15 mouse cellular contexts compared by ENCODE assay signal in genomic region chr16:23164443-23164842, GRCm38 (mm10). TPM values are rescaled to one million over a fixed set of nuclear protein-coding genes. Genes with fewer than 3 reads are reported as not detected.
DNase-seq lines count a peak whose midpoint lies in the region; ATAC-seq and TF ChIP-seq lines count a peak whose summit lies in the region.
"Had no signal": no experiment of that assay in that cellular context is flagged by ENCODE, and none has a peak within 500 bp of the region (broad histone marks: within the 10 kb centered on the region; RNA-seq: fewer than 3 reads in every experiment).

No protein-coding gene starts in this region.

- peak overlapping the region; percentile 37 for H3K27ac ChIP-seq in liver, adult 2 months (replicated peaks; ENCODE audit: insufficient read depth, low read depth, low read length)
- H3K27ac ChIP-seq in liver, embryonic 11.5 days (ENCODE audit: low read depth, low read length), result no peak overlapping the region; the same call in 1 of the 2 replicates
- H3K27ac ChIP-seq in brown adipose tissue, adult 24 weeks (replicated peaks; ENCODE audit: low read depth, low read length), result peak overlapping the region; percentile 97
- peak overlapping the region; percentile 19; the same call in 1 of the 2 replicates for H3K27ac ChIP-seq in heart, embryonic 12.5 days (ENCODE audit: poor library complexity, severe bottlenecking)
- H3K27ac ChIP-seq in kidney, embryonic 15.5 days, result peak overlapping the region; percentile 43
- H3K27ac ChIP-seq: limb, embryonic 13.5 days; macrophage; neural tube, embryonic 12.5 days had no signal

- H3K4me1 ChIP-seq in liver, adult 2 months (ENCODE audit: control insufficient read depth, insufficient read depth, low read length), result no peaks in the 10 kb centered on the region; the same call in 1 of the 2 replicates
- no peaks in the 10 kb centered on the region for H3K4me1 ChIP-seq in liver, embryonic 11.5 days (replicated peaks; ENCODE audit: control insufficient read depth, insufficient read depth, low read length)
- peaks cover 9% of the 10 kb centered on the region; the same call in 1 of the 2 replicates for H3K4me1 ChIP-seq in brown adipose tissue, adult 24 weeks (ENCODE audit: control insufficient read depth, insufficient read depth, insufficient read length, low read length)
- no peaks in the 10 kb centered on the region; the same call in 1 of the 2 replicates for H3K4me1 ChIP-seq in heart, embryonic 12.5 days (replicated peaks)
- no peaks in the 10 kb centered on the region for H3K4me1 ChIP-seq in kidney, embryonic 15.5 days
- H3K4me1 ChIP-seq: limb, embryonic 13.5 days; neural tube, embryonic 12.5 days had no signal

- WGBS in liver, adult 2 months, result 74% methylated on average over 6 of the region's 6 CpGs
- WGBS in liver, embryonic 11.5 days, result 45% methylated on average over 6 of the region's 6 CpGs
- 55% methylated on average over 6 of the region's 6 CpGs for WGBS in heart, embryonic 12.5 days
- WGBS in kidney, embryonic 15.5 days, result 65% methylated on average over 6 of the region's 6 CpGs

- H3K4me2 ChIP-seq in liver, embryonic 11.5 days, result no peak overlapping the region
- H3K4me2 ChIP-seq in heart, embryonic 12.5 days, result no peak overlapping the region
- no peak overlapping the region for H3K4me2 ChIP-seq in kidney, embryonic 15.5 days
- H3K4me2 ChIP-seq: limb, embryonic 13.5 days; neural tube, embryonic 12.5 days had no signal

- H3K79me2 ChIP-seq in liver, adult 2 months (ENCODE audit: control insufficient read depth, insufficient read depth, low read length), result no peaks in the 10 kb centered on the region

- no peak for DNase-seq in liver, adult 2 months (ENCODE audit: extremely low read depth, low read depth, low spot score)
- DNase-seq in liver, embryonic 11.5 days (ENCODE audit: low spot score), result no peak
- no peak for DNase-seq in c-Kit-positive CD71-positive TER-119-positive erythroid progenitor cells, embryonic 14.5 days (ENCODE audit: low spot score)
- no peak for DNase-seq in frontal cortex, adult 2 months (ENCODE audit: extremely low spot score in 1 of 2, low spot score in 1 of 2)
- no peak for DNase-seq in right cerebral cortex, postnatal 36 days (ENCODE audit: low spot score in 2 of 2)
- DNase-seq: cerebellum, adult 11 months had no signal

- H3K9ac ChIP-seq in liver, adult 2 months (ENCODE audit: low read depth, low read length), result no peak overlapping the region
- H3K9ac ChIP-seq in liver, embryonic 11.5 days (ENCODE audit: low read depth, low read length), result no peak overlapping the region
- H3K9ac ChIP-seq in heart, embryonic 12.5 days, result no peak overlapping the region
- no peak overlapping the region for H3K9ac ChIP-seq in kidney, embryonic 15.5 days
- H3K9ac ChIP-seq: limb, embryonic 13.5 days; neural tube, embryonic 12.5 days had no signal

- no peak for ATAC-seq in liver, embryonic 11.5 days (replicated peaks; ENCODE audit: low FRiP score)
- no peak for ATAC-seq in heart, embryonic 12.5 days (ENCODE audit: insufficient number of reproducible peaks, low FRiP score)
- no peak for ATAC-seq in kidney, embryonic 15.5 days (replicated peaks; ENCODE audit: low FRiP score)
- ATAC-seq: midbrain, embryonic 16.5 days had no signal

- TF ChIP-seq CTCF in liver, adult 2 months (IDR thresholded peaks at IDR 0.05; ENCODE audit: low read depth, low read length), result no peak

- no peaks in the 10 kb centered on the region for H3K36me3 ChIP-seq in liver, adult 2 months (ENCODE audit: control insufficient read depth, insufficient read depth, low read length)
- no peaks in the 10 kb centered on the region for H3K36me3 ChIP-seq in liver, embryonic 11.5 days (ENCODE audit: control insufficient read depth, insufficient read depth, low read length)
- H3K36me3 ChIP-seq in heart, embryonic 12.5 days, result no peaks in the 10 kb centered on the region
- H3K36me3 ChIP-seq in kidney, embryonic 15.5 days, result no peaks in the 10 kb centered on the region
- H3K36me3 ChIP-seq: limb, embryonic 13.5 days; neural tube, embryonic 12.5 days had no signal

- TF ChIP-seq POLR2A in liver, adult 2 months (IDR thresholded peaks at IDR 0.05; ENCODE audit: extremely low read depth, insufficient read depth, low read length), result no peak

- no peak overlapping the region for H3K4me3 ChIP-seq in liver, adult 2 months (ENCODE audit: insufficient read depth, low read depth, low read length)
- H3K4me3 ChIP-seq in liver, embryonic 11.5 days (ENCODE audit: low read depth, low read length), result no peak overlapping the region
- H3K4me3 ChIP-seq in brown adipose tissue, adult 24 weeks (ENCODE audit: insufficient read depth, low read depth, low read length), result peak overlapping the region; percentile 47
- no peak overlapping the region for H3K4me3 ChIP-seq in heart, embryonic 12.5 days
- no peak overlapping the region for H3K4me3 ChIP-seq in kidney, embryonic 15.5 days (replicated peaks)
- H3K4me3 ChIP-seq: erythroblast, embryonic 14.5 days; limb, embryonic 13.5 days; neural tube, embryonic 12.5 days had no signal

- no peaks in the 10 kb centered on the region for H3K9me3 ChIP-seq in liver, embryonic 11.5 days (ENCODE audit: control insufficient read depth, low read length)
- H3K9me3 ChIP-seq in heart, embryonic 12.5 days (replicated peaks), result no peaks in the 10 kb centered on the region
- H3K9me3 ChIP-seq in kidney, embryonic 15.5 days (replicated peaks), result no peaks in the 10 kb centered on the region
- H3K9me3 ChIP-seq: limb, embryonic 13.5 days; neural tube, embryonic 12.5 days had no signal

- no peaks in the 10 kb centered on the region for H3K27me3 ChIP-seq in liver, adult 2 months (ENCODE audit: control insufficient read depth, insufficient read depth, low read length)
- H3K27me3 ChIP-seq in liver, embryonic 11.5 days (replicated peaks; ENCODE audit: control insufficient read depth, insufficient read depth, low read length), result no peaks in the 10 kb centered on the region
- no peaks in the 10 kb centered on the region for H3K27me3 ChIP-seq in heart, embryonic 12.5 days (replicated peaks)
- H3K27me3 ChIP-seq in kidney, embryonic 15.5 days, result no peaks in the 10 kb centered on the region
- H3K27me3 ChIP-seq: limb, embryonic 13.5 days; neural tube, embryonic 12.5 days had no signal

RNA-seq across cellular contexts. Expression of gene Adipoq, which starts 18.1 kb away (rescaled TPM):
- total RNA-seq in liver, adult 2 months (2014; rRNA removed), result 0.87 and 1.2 TPM in 2 replicates
- polyA plus RNA-seq in liver, adult 2 months (2012; rRNA removed), result 0.09 TPM in 1 of 2 replicates, not detected in the other
- not detected in 2 replicates for polyA plus RNA-seq in liver, embryonic 11.5 days (2014; fragmentation: Nextera tagmentation; extraction: Ambion mirVana)
- 1,590 and 1,771 TPM in 2 replicates for polyA plus RNA-seq in brown adipose tissue, adult 24 weeks (2012; ENCODE audit: insufficient read depth, insufficient read length, missing spikeins)
- 0.18 TPM in 1 of 2 replicates, not detected in the other for polyA plus RNA-seq in heart, embryonic 12.5 days (2016; fragmentation: Nextera tagmentation; extraction: Ambion mirVana)
- polyA plus RNA-seq in kidney, embryonic 15.5 days (2015; fragmentation: Nextera tagmentation; extraction: Ambion mirVana), result not detected in 2 replicates
- polyA plus RNA-seq in frontal cortex, adult 2 months (2012; rRNA removed), result 0.16 and 0.25 TPM in 2 replicates
- total RNA-seq: layer of hippocampus, postnatal 10 days had no signal
- polyA plus RNA-seq: erythroblast, embryonic 14.5 days; macrophage; midbrain, embryonic 16.5 days; neural tube, embryonic 12.5 days had no signal

RNA-seq across cellular contexts. Expression of gene Rfc4, which starts 36.9 kb away (rescaled TPM):
- 5.2 and 5.3 TPM in 2 replicates for total RNA-seq in liver, adult 2 months (2014; rRNA removed)
- 0.32 TPM in 1 of 2 replicates, not detected in the other for polyA plus RNA-seq in liver, adult 2 months (2012; rRNA removed)
- 204 and 227 TPM in 2 replicates for polyA plus RNA-seq in liver, embryonic 11.5 days (2014; fragmentation: Nextera tagmentation; extraction: Ambion mirVana)
- 13.8 and 15.6 TPM in 2 replicates for polyA plus RNA-seq in brown adipose tissue, adult 24 weeks (2012; ENCODE audit: insufficient read depth, insufficient read length, missing spikeins)
- 95.0 and 106 TPM in 2 replicates for polyA plus RNA-seq in heart, embryonic 12.5 days (2016; fragmentation: Nextera tagmentation; extraction: Ambion mirVana)
- 125 and 132 TPM in 2 replicates for polyA plus RNA-seq in kidney, embryonic 15.5 days (2015; fragmentation: Nextera tagmentation; extraction: Ambion mirVana)
- polyA plus RNA-seq in frontal cortex, adult 2 months (2012; rRNA removed), result 2.7 TPM in 2 replicates

RNA-seq across cellular contexts. Expression of gene Eif4a2, which starts 57.2 kb away (rescaled TPM):
- 325 and 412 TPM in 2 replicates for total RNA-seq in liver, adult 2 months (2014; rRNA removed)
- 64.4 and 75.9 TPM in 2 replicates for polyA plus RNA-seq in liver, adult 2 months (2012; rRNA removed)
- 189 and 200 TPM in 2 replicates for polyA plus RNA-seq in liver, embryonic 11.5 days (2014; fragmentation: Nextera tagmentation; extraction: Ambion mirVana)
- 287 and 288 TPM in 2 replicates for polyA plus RNA-seq in brown adipose tissue, adult 24 weeks (2012; ENCODE audit: insufficient read depth, insufficient read length, missing spikeins)
- 195 and 209 TPM in 2 replicates for polyA plus RNA-seq in heart, embryonic 12.5 days (2016; fragmentation: Nextera tagmentation; extraction: Ambion mirVana)
- polyA plus RNA-seq in kidney, embryonic 15.5 days (2015; fragmentation: Nextera tagmentation; extraction: Ambion mirVana), result 217 and 225 TPM in 2 replicates
- polyA plus RNA-seq in frontal cortex, adult 2 months (2012; rRNA removed), result 687 and 787 TPM in 2 replicates

Comparison
In these comparisons a context has a peak if more than half of its experiments do, and no peak if none do; other contexts are left out.
1. RNA of gene Adipoq, which starts 18.1 kb away (polyA plus RNA-seq): 1,590 to 1,771 TPM in brown adipose tissue, adult 24 weeks; 0.18 TPM in heart, embryonic 12.5 days, 0.16 to 0.25 TPM in frontal cortex, adult 2 months, 0.09 TPM in liver, adult 2 months, not detected in liver, embryonic 11.5 days and not detected in kidney, embryonic 15.5 days; every median in the first group is over 1,000 times any median in the second.